Mouse (Mus musculus) gastrocnemius, postnatal 10 days (tissue): ENCODE data around the gene Capg. TPM values are rescaled to one million over a fixed set of nuclear protein-coding genes. Genes with fewer than 3 reads are reported as not detected.

Experiments used
- DNase-seq: peaks from one replicate; pipeline ENCODE4 v3.0.0; 2021; ENCODE audit warnings: mixed read lengths
- total RNA-seq, 2 experiments: library from RNA; stranded (reverse); gene quantifications; 2 replicates each; pipeline ENCODE4 v1.2.3; 2021

Gene Capg
- total RNA-seq, 2 experiments from 2014 or later = 12.4 to 19.1 TPM

- DNase-seq = no peak
Measured at GRCm38 (mm10) chr6:72570644-72571397, 26.6 kb downstream of the Capg start.

- no peak for DNase-seq
Measured at GRCm38 (mm10) chr6:72571826-72572225, 27.6 kb downstream of the Capg start.

- DNase-seq = no peak
Measured at GRCm38 (mm10) chr6:72576041-72576440, 31.9 kb downstream of the Capg start.

- DNase-seq = no peak
Measured at GRCm38 (mm10) chr6:72581625-72582382, 37.6 kb downstream of the Capg start.

- no peak for DNase-seq
Measured at GRCm38 (mm10) chr6:72583211-72583839, 39.1 kb downstream of the Capg start.

GRCm38 (mm10) chr6:72584154-72584553 lies 40.0 kb downstream of the Capg start:
- DNase-seq = no peak

GRCm38 (mm10) chr6:72586701-72587100 lies 42.5 kb downstream of the Capg start:
- DNase-seq = no peak

- DNase-seq = no peak
Measured at GRCm38 (mm10) chr6:72588307-72588706, 44.1 kb downstream of the Capg start.

- no peak for DNase-seq
Measured at GRCm38 (mm10) chr6:72590111-72590510, 45.9 kb downstream of the Capg start.

GRCm38 (mm10) chr6:72593011-72593803 lies 49.0 kb downstream of the Capg start:
- DNase-seq = no peak

- no peak for DNase-seq
Measured at GRCm38 (mm10) chr6:72593914-72594313, 49.7 kb downstream of the Capg start.

GRCm38 (mm10) chr6:72597083-72597874 lies 53.1 kb downstream of the Capg start:
- DNase-seq = no peak

GRCm38 (mm10) chr6:72597956-72598753 lies 54.0 kb downstream of the Capg start, which contains the start of the genes Elmod3 and Retsat:
Gene Elmod3, minus strand, starts transcription at chr6:72598413.
Gene Retsat, plus strand, starts transcription at chr6:72598475.
- peak; percentile 92 for DNase-seq

- peak; percentile 40 for DNase-seq
Measured at GRCm38 (mm10) chr6:72598791-72599557, 54.8 kb downstream of the Capg start.

GRCm38 (mm10) chr6:72600216-72600615 lies 56.0 kb downstream of the Capg start:
- no peak for DNase-seq

GRCm38 (mm10) chr6:72600771-72601170 lies 56.6 kb downstream of the Capg start:
- no peak for DNase-seq

GRCm38 (mm10) chr6:72601732-72602131 lies 57.5 kb downstream of the Capg start:
- peak; percentile 80 for DNase-seq

GRCm38 (mm10) chr6:72604066-72604465 lies 59.9 kb downstream of the Capg start:
- DNase-seq = no peak

- DNase-seq = no peak
Measured at GRCm38 (mm10) chr6:72607060-72607459, 62.9 kb downstream of the Capg start.

- DNase-seq = no peak
Measured at GRCm38 (mm10) chr6:72607676-72608075, 63.5 kb downstream of the Capg start.
